Mouse (Mus musculus) hindbrain, embryonic 14.5 days (tissue): Measurements from ENCODE around the gene Osbpl10. TPM values are rescaled to one million over a fixed set of nuclear protein-coding genes. Genes with fewer than 3 reads are reported as not detected.

Experiments
- ATAC-seq: fragments of 200-750 bp; cut with Nextera tagmentation; 2 replicates; pipeline ENCODE4 v1.8.0; 2017; ENCODE audit warnings: moderate number of reproducible peaks, mild to moderate bottlenecking, moderate TSS enrichment, moderate library complexity; ENCODE audit not compliant: low FRiP score
- DNase-seq: peaks from one replicate; pipeline ENCODE4 v3.0.0-alpha.2; 2015; ENCODE audit warnings: low spot score
- H3K27ac ChIP-seq: fragments of 300-500 bp; sonication (generic); 2 replicates; pipeline ENCODE4 v1.5.1; 2014; ENCODE audit warnings: mild to moderate bottlenecking, moderate library complexity
- H3K27me3 ChIP-seq: fragments of 300-500 bp; sonication (generic); 2 replicates; pipeline ENCODE4 v1.6.1; 2014; ENCODE audit warnings: mild to moderate bottlenecking, low read length, mixed read lengths; ENCODE audit not compliant: control insufficient read depth, insufficient read depth
- H3K36me3 ChIP-seq: fragments of 300-500 bp; sonication (generic); replicated peaks from 2 replicates; pipeline ENCODE4 v1.6.1; 2014; ENCODE audit not compliant: control insufficient read depth, insufficient read depth
- H3K4me1 ChIP-seq: fragments of 300-500 bp; sonication (generic); replicated peaks from 2 replicates; pipeline ENCODE4 v1.6.1; 2014; ENCODE audit warnings: antibody characterized with exemption, low read length, mixed read lengths; ENCODE audit not compliant: control insufficient read depth, insufficient read depth
- H3K4me2 ChIP-seq: fragments of 300-500 bp; sonication (generic); replicated peaks from 2 replicates; pipeline ENCODE4 v1.6.1; 2014; ENCODE audit warnings: mild to moderate bottlenecking, moderate library complexity
- H3K4me3 ChIP-seq: fragments of 300-500 bp; sonication (generic); replicated peaks from 2 replicates; pipeline ENCODE4 v1.5.1; 2014; ENCODE audit warnings: mild to moderate bottlenecking, low read length
- H3K9ac ChIP-seq: fragments of 300-500 bp; sonication (generic); 2 replicates; pipeline ENCODE4 v1.6.1; 2014
- H3K9me3 ChIP-seq: fragments of 300-500 bp; sonication (generic); 2 replicates; pipeline ENCODE4 v1.6.1; 2016; ENCODE audit warnings: low read length; ENCODE audit not compliant: control insufficient read depth
- WGBS: fragments of 180-500 bp; shearing (Covaris S2); extraction: QIAGEN DNeasy Blood & Tissue Kit; methylation state at CpG from one replicate; pipeline ENCODE4 v1.1.7; 2014; 5-methylcytosine and 5-hydroxymethylcytosine counted together
- polyA plus RNA-seq: library from polyadenylated mRNA; unstranded; fragments of >200 nt; fragmentation: Nextera tagmentation; extraction: Ambion mirVana; gene quantifications from 2 replicates; pipeline ENCODE4 v1.2.1, GENCODE M21; 2014

Osbpl10 gene
- polyA plus RNA-seq, 1 experiment from 2014 or later = 2.7 TPM

DNA sequence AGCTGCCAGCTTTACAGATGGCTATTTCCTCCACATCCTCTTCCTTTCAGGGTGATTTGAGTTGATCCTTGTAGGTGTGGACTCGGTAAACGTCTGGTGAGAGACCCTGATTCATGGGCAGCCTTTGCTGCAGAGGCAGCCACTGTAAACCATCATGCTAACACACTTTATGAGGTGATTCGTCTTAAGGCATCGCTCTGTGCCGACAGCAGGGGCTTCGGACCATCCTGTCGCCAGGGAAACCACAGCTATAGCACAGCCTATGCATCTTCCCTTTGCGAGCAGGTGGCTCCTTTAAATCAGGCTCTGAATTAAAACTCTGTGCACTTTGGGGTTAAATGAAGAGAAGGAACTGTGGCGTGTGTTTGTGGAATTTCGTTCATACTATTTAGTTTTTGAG lies 138.9 kb downstream of the Osbpl10 start:
- WGBS = 45% methylated on average over 10 of the region's 10 CpGs
- H3K27ac ChIP-seq = no peak overlapping the region
- no peak overlapping the region for H3K9ac ChIP-seq
- H3K4me2 ChIP-seq = no peak overlapping the region
- H3K27me3 ChIP-seq = no peaks in the 10 kb centered on the region
- H3K36me3 ChIP-seq = no peaks in the 10 kb centered on the region
- no peak overlapping the region for H3K4me3 ChIP-seq
- peaks cover 27% of the 10 kb centered on the region; the same call in 1 of the 2 replicates for H3K4me1 ChIP-seq
- no peaks in the 10 kb centered on the region for H3K9me3 ChIP-seq
- no peak for ATAC-seq
- DNase-seq = no peak

DNA sequence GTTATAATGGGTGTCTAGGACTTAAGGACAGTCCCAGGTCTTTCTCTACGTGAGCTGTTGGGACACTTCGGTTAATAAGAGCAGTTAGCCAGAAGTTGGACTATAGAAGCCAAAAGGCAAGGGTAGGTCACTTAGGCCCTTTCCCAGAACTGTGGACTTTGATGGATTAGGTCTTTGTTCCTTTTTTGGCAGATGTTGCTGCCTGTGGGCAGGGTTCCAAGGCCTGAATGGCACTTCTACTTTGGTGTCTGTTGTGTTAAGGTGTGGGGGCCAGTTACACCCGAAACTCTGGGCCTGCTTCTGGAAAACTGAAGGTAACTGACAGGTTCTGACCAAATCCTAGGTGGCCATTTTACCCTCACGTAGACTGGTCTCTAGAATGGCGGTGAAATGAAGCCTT lies 141.9 kb downstream of the Osbpl10 start:
- H3K4me2 ChIP-seq = no peak overlapping the region
- peak; percentile 70 for DNase-seq
- no peak overlapping the region for H3K9ac ChIP-seq
- no peak overlapping the region for H3K4me3 ChIP-seq
- no peaks in the 10 kb centered on the region for H3K9me3 ChIP-seq
- no peaks in the 10 kb centered on the region for H3K36me3 ChIP-seq
- no peaks in the 10 kb centered on the region for H3K27me3 ChIP-seq
- H3K4me1 ChIP-seq = peaks cover 27% of the 10 kb centered on the region; the same call in 1 of the 2 replicates
- ATAC-seq = no peak
- H3K27ac ChIP-seq = no peak overlapping the region; the same call in 1 of the 2 replicates
- WGBS = 46% methylated on average over 5 of the region's 5 CpGs

GRCm38 (mm10) chr9:115120678-115121224 lies 142.4 kb downstream of the Osbpl10 start:
- Histone ChIP-seq H3K9ac (no peak overlapping the region), H3K27ac (peak overlapping the region; percentile 62), H3K4me3 (no peak overlapping the region), H3K36me3 (no peaks in the 10 kb centered on the region), H3K4me1 (peaks cover 27% of the 10 kb centered on the region; the same call in 1 of the 2 replicates), H3K27me3 (no peaks in the 10 kb centered on the region), H3K9me3 (no peaks in the 10 kb centered on the region), H3K4me2 (no peak overlapping the region)
- 53% methylated on average over 17 of the region's 17 CpGs for WGBS
- peak; percentile 75 for DNase-seq
- peak; percentile 53; the same call in 1 of the 2 replicates for ATAC-seq

- no peak overlapping the region for H3K27ac ChIP-seq
- no peaks in the 10 kb centered on the region for H3K9me3 ChIP-seq
- no peak overlapping the region for H3K4me2 ChIP-seq
- DNase-seq (no peak), ATAC-seq (no peak)
- 21% methylated on average over 10 of the region's 10 CpGs for WGBS
- H3K4me3 ChIP-seq = no peak overlapping the region
- H3K36me3 ChIP-seq = no peaks in the 10 kb centered on the region
- H3K27me3 ChIP-seq = no peaks in the 10 kb centered on the region
- H3K9ac ChIP-seq = no peak overlapping the region
- H3K4me1 ChIP-seq = peaks cover 12% of the 10 kb centered on the region
Observed at GRCm38 (mm10) chr9:115127342-115127741, 149.0 kb downstream of the Osbpl10 start.

- WGBS = 63% methylated on average over 2 of the region's 2 CpGs
- H3K4me2 ChIP-seq = no peak overlapping the region
- DNase-seq (no peak), ATAC-seq (no peak)
- H3K27ac ChIP-seq = no peak overlapping the region
- no peaks in the 10 kb centered on the region for H3K27me3 ChIP-seq
- H3K36me3 ChIP-seq = no peaks in the 10 kb centered on the region
- H3K4me3 ChIP-seq = no peak overlapping the region
- H3K9ac ChIP-seq = no peak overlapping the region
- H3K4me1 ChIP-seq = 0 out of 2 replicates have a peak, but pooled peaks cover 4% of the 10 kb centered on the region
- no peaks in the 10 kb centered on the region for H3K9me3 ChIP-seq
Observed at GRCm38 (mm10) chr9:115133926-115134325, 155.6 kb downstream of the Osbpl10 start.

DNA sequence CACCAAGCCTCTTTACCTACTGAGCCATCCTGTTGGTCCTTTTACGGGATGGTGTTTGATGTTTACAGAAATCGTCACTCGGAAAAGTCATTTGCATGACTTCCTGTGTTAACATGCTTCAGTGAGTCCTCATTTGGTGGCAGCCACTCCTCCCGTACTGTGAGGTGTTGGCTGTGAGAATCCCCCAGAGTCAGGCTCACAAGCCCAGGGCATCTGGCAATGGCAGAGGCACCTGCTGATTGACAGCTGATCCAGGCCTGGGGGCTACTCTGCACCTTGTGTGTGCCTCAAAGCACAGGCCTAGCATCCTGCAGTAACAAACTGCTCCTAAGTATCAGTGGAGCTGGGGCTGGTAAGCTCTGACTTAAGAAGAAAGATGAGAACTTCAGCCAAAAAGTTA lies 156.4 kb downstream of the Osbpl10 start:
- Histone ChIP-seq H3K27ac (no peak overlapping the region), H3K27me3 (no peaks in the 10 kb centered on the region), H3K9ac (no peak overlapping the region), H3K9me3 (no peaks in the 10 kb centered on the region), H3K4me3 (no peak overlapping the region), H3K4me2 (no peak overlapping the region), H3K36me3 (no peaks in the 10 kb centered on the region), H3K4me1 (0 out of 2 replicates have a peak, but pooled peaks cover 4% of the 10 kb centered on the region)
- no peak for DNase-seq
- 0 out of 2 replicates have a peak, but pooled peaks have one; percentile 34 for ATAC-seq
- WGBS = 34% methylated on average over 4 of the region's 4 CpGs

GRCm38 (mm10) chr9:115135352-115135751 lies 157.0 kb downstream of the Osbpl10 start:
- no peak overlapping the region for H3K4me3 ChIP-seq
- 0 out of 2 replicates have a peak, but pooled peaks cover 4% of the 10 kb centered on the region for H3K4me1 ChIP-seq
- H3K36me3 ChIP-seq = no peaks in the 10 kb centered on the region
- 69% methylated on average over 8 of the region's 8 CpGs for WGBS
- H3K9me3 ChIP-seq = no peaks in the 10 kb centered on the region
- no peak for ATAC-seq
- H3K27ac ChIP-seq = no peak overlapping the region
- no peak for DNase-seq
- no peaks in the 10 kb centered on the region for H3K27me3 ChIP-seq
- no peak overlapping the region for H3K4me2 ChIP-seq
- H3K9ac ChIP-seq = no peak overlapping the region

- Histone ChIP-seq H3K9ac (no peak overlapping the region), H3K27ac (no peak overlapping the region), H3K27me3 (no peaks in the 10 kb centered on the region), H3K4me2 (no peak overlapping the region), H3K4me1 (0 out of 2 replicates have a peak, but pooled peaks cover 4% of the 10 kb centered on the region), H3K9me3 (no peaks in the 10 kb centered on the region), H3K4me3 (no peak overlapping the region), H3K36me3 (no peaks in the 10 kb centered on the region)
- DNase-seq (no peak), ATAC-seq (no peak)
- WGBS = 80% methylated on average over 3 of the region's 3 CpGs
Observed at GRCm38 (mm10) chr9:115137858-115138257, 159.5 kb downstream of the Osbpl10 start.

DNA sequence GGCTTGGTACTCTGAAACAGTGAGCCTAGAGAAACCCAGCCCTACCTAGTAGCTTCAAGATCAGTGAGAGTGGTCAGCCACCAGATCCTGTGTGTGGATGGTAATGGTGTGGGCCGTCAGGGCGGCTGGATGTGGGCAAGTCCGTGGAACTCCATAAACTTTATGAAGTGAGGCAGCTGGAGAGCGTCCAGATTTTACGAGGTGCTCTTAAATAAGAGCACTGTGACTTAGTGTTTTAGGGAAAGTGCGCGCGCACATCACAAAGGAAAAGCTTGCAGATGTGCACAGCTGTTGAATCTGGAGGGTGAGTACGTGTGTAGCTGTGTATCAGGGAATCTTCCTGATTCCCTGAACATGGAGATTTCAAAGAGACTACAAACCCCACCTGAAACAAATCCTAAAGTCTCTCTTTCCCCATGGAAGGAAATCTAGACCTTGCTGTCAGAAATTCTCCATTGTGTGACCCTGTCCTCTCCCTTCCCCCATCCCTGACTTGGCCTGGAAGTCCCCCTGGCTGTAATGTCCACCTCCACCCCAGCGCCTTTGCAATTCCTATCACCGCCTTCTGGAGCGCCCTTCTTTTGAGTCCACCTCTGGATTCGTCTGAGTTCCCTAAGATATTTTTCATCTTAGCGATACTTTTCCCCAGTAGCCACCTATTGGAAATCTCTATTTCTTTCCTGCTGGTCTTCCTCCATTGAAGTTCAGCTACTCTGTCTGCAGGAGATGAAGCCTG lies 161.4 kb downstream of the Osbpl10 start:
- Histone ChIP-seq H3K27me3 (no peaks in the 10 kb centered on the region), H3K27ac (0 out of 2 replicates have a peak overlapping the region, but pooled peaks have one; percentile 20), H3K9ac (no peak overlapping the region), H3K4me1 (0 out of 2 replicates have a peak, but pooled peaks cover under 1% of the 10 kb centered on the region), H3K4me3 (no peak overlapping the region), H3K4me2 (no peak overlapping the region), H3K36me3 (no peaks in the 10 kb centered on the region), H3K9me3 (no peaks in the 10 kb centered on the region)
- WGBS = 89% methylated on average over 14 of the region's 14 CpGs
- ATAC-seq (no peak), DNase-seq (no peak)
